Mouse (Mus musculus): ENCODE data around the gene Slc30a5. TPM values are rescaled to one million over a fixed set of nuclear protein-coding genes. Genes with fewer than 3 reads are reported as not detected.

Gene Slc30a5
- total RNA-seq, 1 experiment: 85.6 TPM

DNA sequence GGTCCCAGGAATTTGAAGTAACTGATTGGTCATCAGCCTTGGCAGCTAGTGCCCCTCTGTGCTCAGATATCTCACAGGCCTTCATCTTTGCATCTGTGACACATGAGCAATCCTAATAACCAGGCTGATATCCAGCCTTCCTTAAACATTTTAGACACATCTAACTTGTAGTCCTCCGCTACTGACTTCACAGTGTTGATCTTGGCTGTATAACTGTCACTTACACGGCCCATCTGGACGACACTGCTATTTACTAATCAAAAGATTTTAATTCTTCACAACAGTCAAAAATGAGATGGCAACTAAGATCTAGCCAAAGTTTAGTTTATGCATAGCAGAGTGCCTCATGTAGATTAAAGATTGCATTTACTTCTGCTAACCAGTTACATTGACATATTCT, 45.0 kb upstream of the Slc30a5 start:
- no peak overlapping the region for H3K27ac ChIP-seq (ENCODE audit: insufficient read depth, low read depth, low read length, poor library complexity, severe bottlenecking)
- no peak for DNase-seq (ENCODE audit: low read depth, low spot score)
- TF ChIP-seq ZC3H11A (IDR thresholded peaks at IDR 0.05; ENCODE audit: borderline replicate concordance, low read depth, low read length) (no peak), HCFC1 (IDR thresholded peaks at IDR 0.05; ENCODE audit: borderline replicate concordance, insufficient read depth, low read length) (no peak), CHD2 (IDR thresholded peaks at IDR 0.05; ENCODE audit: low read depth, low read length) (no peak), ZNF384 (IDR thresholded peaks at IDR 0.05; ENCODE audit: low read depth, low read length) (no peak), MAFK (IDR thresholded peaks at IDR 0.05; ENCODE audit: insufficient read depth, low read depth, low read length) (no peak)
- H3K4me3 ChIP-seq (ENCODE audit: insufficient read depth in 1 of 2, low read depth in 1 of 2, low read length in 2 of 2, poor library complexity in 1 of 2, severe bottlenecking in 1 of 2): no peak overlapping the region
- H3K9ac ChIP-seq (ENCODE audit: insufficient read depth, low read depth, low read length, poor library complexity, severe bottlenecking): no peak overlapping the region
- in situ Hi-C loops (cut with MboI; ENCODE audit: low sequenced_read_pairs in 2 of 2, unreplicated experiment in 2 of 2): no loop called here
- H3K4me1 ChIP-seq (ENCODE audit: control insufficient read depth in 2 of 2, insufficient read depth in 2 of 2, low read length in 2 of 2, poor library complexity in 1 of 2): no peaks in the 10 kb centered on the region
- H3K36me3 ChIP-seq (ENCODE audit: control insufficient read depth, insufficient read depth, low read length, poor library complexity, severe bottlenecking): no peaks in the 10 kb centered on the region
- H3K9me3 ChIP-seq (ENCODE audit: control insufficient read depth, insufficient read depth, low read depth, low read length): no peaks in the 10 kb centered on the region

DNA sequence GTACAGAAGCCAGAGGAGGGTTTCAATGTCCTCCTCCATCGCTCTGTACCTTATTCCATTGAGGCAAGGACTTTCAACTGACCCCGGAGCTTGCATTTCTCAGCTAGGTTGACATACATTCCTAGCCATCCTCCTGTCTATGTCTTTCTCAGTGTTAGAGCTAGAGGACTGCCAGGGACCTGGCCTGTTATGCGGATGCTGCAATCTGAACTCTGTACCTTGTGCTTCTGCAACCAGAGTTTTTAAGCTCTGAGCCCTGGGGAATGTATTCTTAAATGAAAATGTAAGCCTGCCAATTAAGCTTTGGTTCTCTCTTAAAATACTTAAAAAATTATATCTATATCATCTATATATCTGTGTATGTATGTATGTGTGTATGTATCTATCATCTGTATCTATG, 44.5 kb upstream of the Slc30a5 start:
- Histone ChIP-seq H3K4me3 (ENCODE audit: insufficient read depth in 1 of 2, low read depth in 1 of 2, low read length in 2 of 2, poor library complexity in 1 of 2, severe bottlenecking in 1 of 2) (no peak overlapping the region), H3K9me3 (ENCODE audit: control insufficient read depth, insufficient read depth, low read depth, low read length) (no peaks in the 10 kb centered on the region), H3K27ac (ENCODE audit: insufficient read depth, low read depth, low read length, poor library complexity, severe bottlenecking) (no peak overlapping the region), H3K4me1 (ENCODE audit: control insufficient read depth in 2 of 2, insufficient read depth in 2 of 2, low read length in 2 of 2, poor library complexity in 1 of 2) (no peaks in the 10 kb centered on the region), H3K36me3 (ENCODE audit: control insufficient read depth, insufficient read depth, low read length, poor library complexity, severe bottlenecking) (no peaks in the 10 kb centered on the region), H3K9ac (ENCODE audit: insufficient read depth, low read depth, low read length, poor library complexity, severe bottlenecking) (no peak overlapping the region)
- in situ Hi-C loops (cut with MboI; ENCODE audit: low sequenced_read_pairs in 2 of 2, unreplicated experiment in 2 of 2): no loop called here
- TF ChIP-seq MAFK (IDR thresholded peaks at IDR 0.05; ENCODE audit: insufficient read depth, low read depth, low read length) (no peak), ZNF384 (IDR thresholded peaks at IDR 0.05; ENCODE audit: low read depth, low read length) (no peak), ZC3H11A (IDR thresholded peaks at IDR 0.05; ENCODE audit: borderline replicate concordance, low read depth, low read length) (no peak), HCFC1 (IDR thresholded peaks at IDR 0.05; ENCODE audit: borderline replicate concordance, insufficient read depth, low read length) (no peak), CHD2 (IDR thresholded peaks at IDR 0.05; ENCODE audit: low read depth, low read length) (no peak)
- no peak for DNase-seq (ENCODE audit: low read depth, low spot score)

DNA sequence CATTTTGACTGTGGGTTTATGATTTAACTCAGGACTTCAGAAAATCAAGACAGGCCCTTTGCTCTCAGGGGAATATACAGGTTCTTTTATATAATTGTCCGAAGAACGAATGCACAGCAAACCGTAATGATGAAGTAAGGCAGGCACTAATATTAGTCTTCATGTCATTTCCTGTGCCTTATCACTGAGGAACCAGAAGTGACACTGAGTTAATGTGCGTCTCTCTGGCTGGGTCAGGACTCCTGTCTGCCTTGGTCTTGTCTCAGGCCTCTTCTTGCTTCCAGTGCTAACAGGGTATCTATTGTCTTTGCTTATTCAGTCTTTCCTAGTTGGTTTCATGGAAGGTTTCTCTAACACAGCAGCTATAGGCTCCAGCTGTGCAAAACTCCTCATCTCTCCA, 41.9 kb upstream of the Slc30a5 start:
- no peak overlapping the region for H3K27ac ChIP-seq (ENCODE audit: insufficient read depth, low read depth, low read length, poor library complexity, severe bottlenecking)
- H3K4me3 ChIP-seq (ENCODE audit: insufficient read depth in 1 of 2, low read depth in 1 of 2, low read length in 2 of 2, poor library complexity in 1 of 2, severe bottlenecking in 1 of 2): no peak overlapping the region
- no peak for DNase-seq (ENCODE audit: low read depth, low spot score)
- no peaks in the 10 kb centered on the region for H3K4me1 ChIP-seq (ENCODE audit: control insufficient read depth in 2 of 2, insufficient read depth in 2 of 2, low read length in 2 of 2, poor library complexity in 1 of 2)
- H3K9ac ChIP-seq (ENCODE audit: insufficient read depth, low read depth, low read length, poor library complexity, severe bottlenecking): no peak overlapping the region
- TF ChIP-seq MAFK (IDR thresholded peaks at IDR 0.05; ENCODE audit: insufficient read depth, low read depth, low read length) (no peak), ZNF384 (IDR thresholded peaks at IDR 0.05; ENCODE audit: low read depth, low read length) (no peak)
- in situ Hi-C loops (cut with MboI; ENCODE audit: low sequenced_read_pairs in 2 of 2, unreplicated experiment in 2 of 2): no loop called here
- H3K9me3 ChIP-seq (ENCODE audit: control insufficient read depth, insufficient read depth, low read depth, low read length): no peaks in the 10 kb centered on the region
- no peaks in the 10 kb centered on the region for H3K36me3 ChIP-seq (ENCODE audit: control insufficient read depth, insufficient read depth, low read length, poor library complexity, severe bottlenecking)

DNA sequence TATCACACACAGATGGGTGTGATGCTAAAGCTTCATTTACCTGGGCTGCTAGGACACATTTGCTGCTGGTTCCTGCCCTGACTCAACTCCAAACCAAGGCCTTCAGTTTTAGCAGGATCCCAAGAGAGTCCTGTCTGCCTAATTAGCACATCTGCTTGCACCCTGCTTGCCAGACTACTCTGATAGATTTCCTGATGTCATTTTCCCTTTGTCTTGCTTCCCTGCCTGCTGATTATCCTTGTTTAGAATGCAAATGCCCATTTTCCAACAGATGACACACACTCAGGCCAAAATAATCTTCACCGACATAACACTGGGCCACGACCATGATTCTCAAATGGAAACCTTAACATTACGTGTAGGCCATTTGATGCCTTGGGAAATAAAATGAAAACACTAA, 41.4 kb upstream of the Slc30a5 start:
- in situ Hi-C loops (cut with MboI; ENCODE audit: low sequenced_read_pairs in 2 of 2, unreplicated experiment in 2 of 2): no loop called here
- H3K9me3 ChIP-seq (ENCODE audit: control insufficient read depth, insufficient read depth, low read depth, low read length): no peaks in the 10 kb centered on the region
- H3K27ac ChIP-seq (ENCODE audit: insufficient read depth, low read depth, low read length, poor library complexity, severe bottlenecking): no peak overlapping the region
- no peaks in the 10 kb centered on the region for H3K4me1 ChIP-seq (ENCODE audit: control insufficient read depth in 2 of 2, insufficient read depth in 2 of 2, low read length in 2 of 2, poor library complexity in 1 of 2)
- no peak for DNase-seq (ENCODE audit: low read depth, low spot score)
- no peak overlapping the region for H3K4me3 ChIP-seq (ENCODE audit: insufficient read depth in 1 of 2, low read depth in 1 of 2, low read length in 2 of 2, poor library complexity in 1 of 2, severe bottlenecking in 1 of 2)
- no peaks in the 10 kb centered on the region for H3K36me3 ChIP-seq (ENCODE audit: control insufficient read depth, insufficient read depth, low read length, poor library complexity, severe bottlenecking)
- TF ChIP-seq ZNF384 (IDR thresholded peaks at IDR 0.05; ENCODE audit: low read depth, low read length) (no peak), CHD2 (IDR thresholded peaks at IDR 0.05; ENCODE audit: low read depth, low read length) (no peak)
- no peak overlapping the region for H3K9ac ChIP-seq (ENCODE audit: insufficient read depth, low read depth, low read length, poor library complexity, severe bottlenecking)

DNA sequence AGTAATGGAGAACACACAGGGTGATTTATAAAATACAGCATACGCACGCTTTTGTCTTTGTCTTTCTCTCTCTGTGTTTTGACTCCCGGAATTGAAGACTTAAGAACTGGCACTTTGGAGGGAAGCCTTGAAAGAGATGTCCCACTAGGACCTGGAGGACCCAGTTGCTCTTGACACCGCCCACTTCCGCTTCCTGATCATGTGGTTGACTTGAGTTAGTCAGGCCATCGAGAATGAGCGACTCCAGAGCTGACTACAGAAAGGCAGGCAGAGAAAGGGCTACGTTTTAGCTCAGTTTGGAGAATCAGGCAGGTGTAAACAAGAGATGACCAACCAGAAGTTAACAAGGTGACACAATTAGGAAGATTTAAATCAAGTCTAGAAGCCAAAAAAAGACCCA, 40.3 kb upstream of the Slc30a5 start:
- H3K4me1 ChIP-seq (ENCODE audit: control insufficient read depth in 2 of 2, insufficient read depth in 2 of 2, low read length in 2 of 2, poor library complexity in 1 of 2): no peaks in the 10 kb centered on the region
- H3K27ac ChIP-seq (ENCODE audit: insufficient read depth, low read depth, low read length, poor library complexity, severe bottlenecking): no peak overlapping the region
- no peak overlapping the region for H3K9ac ChIP-seq (ENCODE audit: insufficient read depth, low read depth, low read length, poor library complexity, severe bottlenecking)
- no peak for DNase-seq (ENCODE audit: low read depth, low spot score)
- H3K36me3 ChIP-seq (ENCODE audit: control insufficient read depth, insufficient read depth, low read length, poor library complexity, severe bottlenecking): no peaks in the 10 kb centered on the region
- no peaks in the 10 kb centered on the region for H3K9me3 ChIP-seq (ENCODE audit: control insufficient read depth, insufficient read depth, low read depth, low read length)
- in situ Hi-C loops (cut with MboI; ENCODE audit: low sequenced_read_pairs in 2 of 2, unreplicated experiment in 2 of 2): no loop called here
- TF ChIP-seq MAFK (IDR thresholded peaks at IDR 0.05; ENCODE audit: insufficient read depth, low read depth, low read length): no peak
- no peak overlapping the region for H3K4me3 ChIP-seq (ENCODE audit: insufficient read depth in 1 of 2, low read depth in 1 of 2, low read length in 2 of 2, poor library complexity in 1 of 2, severe bottlenecking in 1 of 2)
